Mouse (Mus musculus) A20 (cell line): ENCODE data around the gene Gbp7.
"Not testable (repeated sequence)": the region's sequence is repeated elsewhere in the genome, so short reads cannot be mapped to it uniquely, and the experiment has no call there.

Source experiments
- DNase-seq: peaks from one replicate; pipeline ENCODE4 v3.0.0-alpha.2; 2011; ENCODE audit warnings: low read depth, low spot score

The Gbp7 gene

GRCm38 (mm10) chr3:142530087-142530953, at the start of gene Gbp7:
Gene Gbp7 (plus strand): TSS chr3:142530342.
- peak; percentile 62 for DNase-seq

GRCm38 (mm10) chr3:142490465-142490864, 39.7 kb upstream of the Gbp7 start:
- peak; percentile 76 for DNase-seq

DNA sequence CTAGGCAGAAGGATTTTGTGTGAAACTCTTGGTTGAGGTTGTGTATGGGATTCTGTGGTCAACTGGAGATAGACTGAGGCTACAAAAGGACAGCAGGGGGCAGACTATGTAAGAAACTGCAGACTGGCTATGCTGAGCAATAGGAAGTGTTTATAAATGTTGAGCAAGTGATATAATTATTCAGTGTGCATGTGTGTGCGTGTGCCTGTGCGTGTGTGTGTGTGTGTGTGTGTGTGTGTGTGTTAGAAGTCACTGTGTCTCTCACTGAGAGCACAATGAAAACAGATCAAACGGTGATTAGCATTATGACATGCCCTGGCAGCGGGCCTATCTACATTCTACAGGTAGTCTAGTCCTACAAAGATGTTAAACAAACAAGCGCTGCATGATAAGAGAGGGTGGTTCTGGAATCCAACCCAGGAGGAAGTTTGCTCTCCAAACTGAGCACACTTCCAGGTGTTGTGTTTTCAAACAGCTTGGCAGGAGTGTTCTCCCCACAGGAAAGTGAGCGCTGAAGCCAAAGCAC, 36.5 kb upstream of the Gbp7 start, which contains the start of gene Gbp5:
Gbp5 (plus strand) TSS at position 443 of the 526 bp plus-strand sequence.
- peak; percentile 68 for DNase-seq

GRCm38 (mm10) chr3:142495146-142495655, 34.9 kb upstream of the Gbp7 start:
- no peak for DNase-seq

DNA sequence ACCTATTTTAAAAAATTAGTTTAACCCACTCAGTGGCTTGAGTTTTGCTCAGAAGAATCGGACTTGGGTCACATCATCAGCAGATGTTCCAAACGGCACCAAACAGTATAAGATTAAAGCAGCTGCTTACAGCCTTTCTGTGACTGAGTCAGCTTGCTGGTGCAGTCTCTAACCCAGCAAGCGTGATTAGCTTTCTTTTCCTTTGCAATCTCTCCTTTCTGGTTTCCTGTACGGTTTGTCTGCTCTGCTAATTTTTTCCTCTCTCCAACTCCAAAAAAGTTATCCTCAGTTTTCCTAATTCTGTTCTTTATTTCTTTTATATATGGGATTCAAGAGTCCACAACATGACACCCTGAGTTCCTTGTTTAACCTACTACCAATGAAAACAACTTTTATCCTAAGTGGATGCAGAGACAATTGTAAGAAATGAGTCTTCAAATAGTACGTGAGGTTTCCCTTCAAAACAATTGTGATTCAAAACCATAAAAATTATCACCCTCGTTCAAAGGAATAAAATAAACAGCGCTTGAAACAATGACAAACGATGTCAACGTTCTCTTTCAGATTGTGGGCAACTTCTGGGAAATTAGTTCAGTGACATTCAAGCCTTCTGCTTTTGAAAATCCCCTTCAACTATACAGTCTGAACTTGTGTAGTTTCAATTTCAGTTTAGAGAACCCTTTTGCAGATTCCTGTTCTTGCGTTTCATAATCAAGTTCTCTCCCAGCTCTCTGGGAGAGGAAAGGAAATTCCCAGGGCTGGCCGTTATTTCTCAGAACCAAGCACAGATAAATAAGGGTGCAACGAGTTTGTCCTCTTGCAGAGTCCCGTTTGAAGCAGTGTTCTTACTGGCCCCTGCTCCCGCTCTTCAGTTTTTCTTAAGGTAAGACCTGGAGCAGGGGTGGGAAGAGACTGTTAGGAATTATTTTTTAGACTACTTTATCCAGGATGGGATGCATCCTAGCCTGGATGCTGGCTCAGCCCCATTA, 33.7 kb upstream of the Gbp7 start:
- peak; percentile 53 for DNase-seq

DNA sequence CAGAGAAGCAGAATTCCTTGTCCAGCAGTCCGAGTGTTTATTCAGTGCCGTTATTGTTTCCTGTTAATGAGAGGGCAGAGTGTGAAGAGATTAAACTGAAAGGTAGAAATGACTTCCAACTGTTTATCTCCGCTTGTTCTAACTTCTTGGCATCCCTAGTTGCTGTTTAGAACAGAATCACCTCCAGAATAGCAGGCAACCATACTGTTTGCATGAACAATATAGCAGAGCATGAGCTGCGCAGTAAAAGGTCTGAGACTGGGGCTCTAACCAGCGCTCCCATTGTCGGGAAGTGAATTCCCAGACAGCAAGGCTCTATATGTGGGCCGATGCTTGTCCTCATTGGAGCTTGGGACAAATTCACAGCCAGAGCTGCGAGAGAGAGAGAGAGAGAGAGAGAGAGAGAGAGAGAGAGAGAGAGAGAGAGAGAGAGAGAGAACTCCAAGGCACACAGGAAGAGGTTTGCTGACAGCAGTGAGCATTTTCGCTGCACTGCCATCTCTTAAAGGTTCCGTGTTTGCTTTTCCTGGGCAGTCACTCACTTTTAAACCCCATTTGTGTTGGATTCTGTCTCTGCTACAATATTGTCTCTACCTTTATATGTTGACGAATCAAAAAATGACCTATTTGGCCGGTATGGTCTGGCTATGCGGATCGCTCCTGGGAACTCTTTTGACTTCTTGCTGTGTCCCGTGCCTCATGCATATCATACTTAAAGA, 32.9 kb upstream of the Gbp7 start:
- DNase-seq = peak; percentile 15

GRCm38 (mm10) chr3:142498941-142499340, 31.2 kb upstream of the Gbp7 start:
- no peak for DNase-seq

- no peak for DNase-seq
These were observed 2.0 kb upstream of the Gbp7 start for GRCm38 (mm10) chr3:142528116-142528515.

DNA sequence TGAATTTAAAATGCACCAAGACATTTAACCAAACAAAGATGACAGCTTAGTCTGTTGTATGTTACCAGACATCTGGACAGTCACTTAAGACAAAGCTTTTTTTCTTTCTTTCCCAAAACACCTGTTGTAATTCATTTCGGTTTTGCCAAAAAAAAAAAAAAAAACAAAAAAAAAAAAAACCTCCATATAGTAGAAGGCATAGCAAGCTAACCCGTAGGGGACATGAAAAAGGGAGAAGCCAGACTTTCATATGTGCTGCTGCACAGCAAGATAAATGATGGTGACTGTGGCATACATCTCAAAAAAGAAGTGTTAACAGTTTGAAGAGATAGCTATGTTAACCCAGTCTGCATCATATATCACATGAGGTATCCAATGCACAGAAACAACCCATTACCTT, 545 bp upstream of the Gbp7 start:
- DNase-seq = no peak

DNA sequence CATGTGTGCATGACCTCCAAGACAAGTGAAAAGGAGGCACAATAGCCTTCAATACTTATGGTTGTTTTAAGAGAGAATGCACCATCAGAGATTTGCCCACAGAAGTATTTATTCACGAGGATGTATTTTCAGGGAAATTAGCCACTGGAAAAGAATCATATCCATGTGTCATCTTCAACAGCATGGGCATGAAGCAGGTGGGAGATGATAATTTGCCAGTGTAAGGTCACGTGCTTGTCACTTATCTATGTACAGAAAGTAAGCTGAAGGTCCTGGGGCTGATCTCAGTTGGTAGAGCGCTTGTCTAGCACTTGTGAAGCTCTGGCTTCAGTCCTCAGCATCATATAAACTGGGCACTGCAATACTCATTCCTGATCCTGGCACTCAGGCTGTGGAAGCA, 1.5 kb downstream of the Gbp7 start:
- DNase-seq = no peak

GRCm38 (mm10) chr3:142533185-142533584, 3.0 kb downstream of the Gbp7 start:
- DNase-seq = no peak

- no peak for DNase-seq
These were observed 5.5 kb downstream of the Gbp7 start for GRCm38 (mm10) chr3:142535667-142536066.

GRCm38 (mm10) chr3:142541391-142541790, 11.2 kb downstream of the Gbp7 start:
- DNase-seq = no peak

DNA sequence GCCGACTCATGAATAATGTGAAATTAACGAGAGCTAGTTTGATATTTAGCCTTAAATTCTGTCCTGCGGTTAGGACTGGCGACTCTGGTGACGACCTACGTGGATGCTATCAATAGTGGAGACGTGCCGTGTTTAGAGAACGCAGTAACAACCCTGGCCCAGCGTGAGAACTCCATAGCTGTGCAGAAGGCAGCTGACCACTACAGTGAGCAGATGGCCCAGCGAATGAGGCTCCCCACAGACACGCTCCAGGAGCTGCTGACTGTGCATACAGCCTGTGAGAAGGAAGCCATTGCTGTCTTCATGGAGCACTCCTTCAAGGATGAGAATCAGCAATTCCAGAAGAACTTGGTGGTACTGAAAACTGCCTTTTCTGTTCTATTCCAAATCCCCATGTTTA, 12.6 kb downstream of the Gbp7 start:
- DNase-seq = not testable (repeated sequence)

GRCm38 (mm10) chr3:142546690-142547089, 16.5 kb downstream of the Gbp7 start:
- no peak for DNase-seq

GRCm38 (mm10) chr3:142550052-142550676, 20.0 kb downstream of the Gbp7 start:
- no peak for DNase-seq

DNA sequence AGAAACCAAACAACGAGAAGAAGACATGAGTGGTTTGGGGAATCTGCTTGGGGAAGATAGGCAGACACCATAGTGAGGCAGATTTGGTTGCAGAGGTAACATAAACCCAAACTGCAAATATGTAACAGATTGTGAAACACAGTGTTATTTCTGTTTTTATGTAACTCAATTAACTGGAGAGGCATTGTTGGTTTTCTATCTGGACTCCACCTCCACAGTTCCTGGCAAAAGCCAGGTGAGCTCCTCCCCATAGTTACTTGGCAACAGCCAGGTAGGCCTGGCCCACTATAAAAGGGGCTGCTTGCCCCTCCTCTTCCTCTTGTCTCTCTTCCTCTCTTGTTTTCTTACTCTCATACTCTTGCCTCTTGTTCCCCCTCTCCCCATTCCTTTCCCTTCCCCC, 24.5 kb downstream of the Gbp7 start:
- no peak for DNase-seq

DNA sequence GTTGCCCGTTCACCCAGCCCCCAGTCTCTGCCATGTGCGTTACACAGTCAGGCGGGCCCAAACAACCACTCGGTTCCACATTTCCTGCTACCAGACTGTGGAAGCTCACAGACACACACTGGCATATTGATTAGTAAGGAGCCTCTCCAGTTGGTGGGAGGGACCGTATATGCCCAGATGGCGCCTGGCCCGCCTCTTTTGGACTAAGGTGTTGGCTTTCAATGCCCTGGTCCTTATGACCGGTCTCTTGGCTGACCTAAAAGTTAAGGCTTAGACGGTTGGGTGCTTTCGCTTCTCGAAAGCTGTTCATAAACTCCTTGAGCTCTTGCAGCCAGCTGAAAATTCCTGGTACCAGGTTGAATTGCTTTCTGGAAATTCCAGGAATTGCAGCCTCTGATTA, 25.5 kb downstream of the Gbp7 start:
- DNase-seq = no peak

DNA sequence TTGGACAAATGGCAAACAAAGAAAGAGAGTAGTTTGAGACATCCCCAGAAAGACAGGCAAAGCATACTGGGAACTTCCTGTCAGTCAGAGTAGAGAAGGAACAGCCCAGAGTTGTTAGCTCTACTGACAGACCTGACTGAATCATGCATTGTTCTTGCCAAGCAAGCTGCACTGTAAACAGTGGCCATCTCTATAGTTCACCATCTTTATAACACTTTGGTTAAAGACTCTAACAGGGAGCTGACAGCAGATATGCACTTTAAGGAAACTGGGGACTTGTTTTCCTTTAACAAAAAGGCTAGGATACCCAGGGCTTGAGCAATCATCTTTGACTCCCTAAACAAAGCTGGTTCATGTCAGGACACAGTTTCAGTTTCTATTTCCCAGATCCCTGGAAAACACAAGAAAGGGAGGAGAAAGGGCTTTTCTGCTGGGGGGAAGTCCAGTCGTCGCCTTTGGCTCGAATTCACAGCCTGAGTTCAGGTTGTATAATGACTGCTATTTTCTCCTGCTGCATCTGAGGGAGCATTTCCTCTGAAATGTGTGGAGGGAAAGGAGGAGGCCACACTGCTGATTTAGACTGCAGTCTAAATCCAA, 29.6 kb downstream of the Gbp7 start, which contains the start of gene Gbp3:
Gbp3 (plus strand) TSS at position 395 of the 597 bp plus-strand sequence.
- DNase-seq = no peak

DNA sequence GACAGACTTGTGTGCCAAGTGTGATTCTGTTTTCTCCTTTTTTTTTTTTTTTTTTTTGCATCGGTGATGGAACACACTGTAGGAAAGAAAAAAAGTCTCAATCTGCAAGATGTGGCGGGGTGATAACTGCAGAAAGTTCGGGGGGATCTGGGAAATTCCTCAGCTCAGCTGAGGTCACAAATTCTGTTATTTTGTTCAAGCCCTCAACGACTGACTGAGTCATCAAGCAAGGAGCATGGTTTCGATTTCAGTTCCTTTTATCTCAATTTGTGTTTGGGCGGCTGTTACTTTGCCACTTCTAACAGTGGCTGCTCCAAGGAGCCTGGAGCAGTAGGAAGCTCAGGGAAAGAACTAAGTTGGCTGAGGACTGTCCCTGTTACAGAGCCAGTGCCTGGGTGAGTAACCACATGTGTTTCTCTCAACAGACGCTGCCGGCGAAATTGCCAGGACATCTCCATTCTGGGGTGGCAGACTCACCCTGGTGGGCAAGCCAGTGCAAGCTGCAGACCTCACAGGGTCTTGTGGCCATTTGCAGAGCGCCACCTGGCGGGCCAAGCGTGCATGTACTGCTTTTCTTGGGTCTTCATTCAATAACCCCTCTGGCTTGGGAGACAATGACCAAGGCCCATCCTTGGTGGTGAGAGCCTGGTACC, 30.3 kb downstream of the Gbp7 start:
- peak; percentile 96 for DNase-seq
